Mouse (Mus musculus) hindbrain, embryonic 11.5 days (tissue): ENCODE results near the gene Spon2. TPM values are rescaled to one million over a fixed set of nuclear protein-coding genes. Genes with fewer than 3 reads are reported as not detected.

ENCODE experiments used
- ATAC-seq: fragments of 200-750 bp; cut with Nextera tagmentation; 2 replicates; pipeline ENCODE4 v1.8.0; 2017; ENCODE audit warnings: mild to moderate bottlenecking, moderate TSS enrichment, moderate library complexity; ENCODE audit not compliant: low FRiP score
- DNase-seq: peaks from one replicate; pipeline ENCODE4 v3.0.0-alpha.2; 2015; ENCODE audit warnings: low spot score
- H3K27ac ChIP-seq: fragments of 300-500 bp; sonication (generic); 2 replicates; pipeline ENCODE4 v1.5.1; 2014; ENCODE audit warnings: mild to moderate bottlenecking, low read depth, low read length
- H3K27me3 ChIP-seq: fragments of 300-500 bp; sonication (generic); 2 replicates; pipeline ENCODE4 v1.6.1; 2014; ENCODE audit warnings: mild to moderate bottlenecking, low read length, moderate library complexity, mixed read lengths; ENCODE audit not compliant: control insufficient read depth, insufficient read depth
- H3K36me3 ChIP-seq: fragments of 300-500 bp; sonication (generic); 2 replicates; pipeline ENCODE4 v1.6.1; 2014; ENCODE audit warnings: mild to moderate bottlenecking, low read length, moderate library complexity, mixed read lengths; ENCODE audit not compliant: control insufficient read depth, insufficient read depth
- H3K4me1 ChIP-seq: fragments of 300-500 bp; sonication (generic); replicated peaks from 2 replicates; pipeline ENCODE4 v1.6.1; 2014; ENCODE audit warnings: low read length, mixed read lengths; ENCODE audit not compliant: control insufficient read depth, insufficient read depth
- H3K4me2 ChIP-seq: fragments of 300-500 bp; sonication (generic); replicated peaks from 2 replicates; pipeline ENCODE4 v1.6.1; 2014; ENCODE audit warnings: mild to moderate bottlenecking, low read depth, low read length
- H3K4me3 ChIP-seq: fragments of 300-500 bp; sonication (generic); 2 replicates; pipeline ENCODE4 v1.5.1; 2014; ENCODE audit warnings: low read depth, low read length
- H3K9ac ChIP-seq: fragments of 300-500 bp; sonication (generic); 2 replicates; pipeline ENCODE4 v1.6.1; 2014; ENCODE audit warnings: low read depth, low read length
- H3K9me3 ChIP-seq: fragments of 300-500 bp; sonication (generic); 2 replicates; pipeline ENCODE4 v1.6.1; 2016; ENCODE audit warnings: low read length; ENCODE audit not compliant: control insufficient read depth
- WGBS: fragments of 180-500 bp; shearing (Covaris S2); extraction: QIAGEN DNeasy Blood & Tissue Kit; methylation state at CpG from one replicate; pipeline ENCODE4 v1.1.7; 2014; 5-methylcytosine and 5-hydroxymethylcytosine counted together
- polyA plus RNA-seq: library from polyadenylated mRNA; unstranded; fragments of >200 nt; fragmentation: Nextera tagmentation; extraction: Ambion mirVana; gene quantifications from 2 replicates; pipeline ENCODE4 v1.2.1, GENCODE M21; 2014

Spon2 gene
- polyA plus RNA-seq, result 3.4 and 4.5 TPM in 2 replicates

GRCm38 (mm10) chr5:33218081-33218480 is at the start of gene Spon2:
Spon2 (minus strand) TSS chr5:33218455.
- Histone ChIP-seq H3K4me2 (no peak within 1 kb of the TSS), H3K9me3 (no peaks in the 10 kb centered on the region), H3K9ac (no peak within 1 kb of the TSS), H3K4me3 (no peak within 1 kb of the TSS), H3K27me3 (no peaks in the 10 kb centered on the region), H3K4me1 (no peaks in the 10 kb centered on the region; the same call in 1 of the 2 replicates), H3K36me3 (no peaks in the 10 kb centered on the region), H3K27ac (no peak within 1 kb of the TSS)
- no peak for ATAC-seq
- no peak for DNase-seq
- 15% methylated on average over 5 of the region's 5 CpGs for WGBS

GRCm38 (mm10) chr5:33254416-33254815 is 36.2 kb upstream of the Spon2 start:
- DNase-seq, result no peak
- 93% methylated on average over 5 of the region's 5 CpGs for WGBS

GRCm38 (mm10) chr5:33248186-33248585 is 29.9 kb upstream of the Spon2 start:
- peaks cover 30% of the 10 kb centered on the region for H3K36me3 ChIP-seq

More at GRCm38 (mm10) chr5:33254416-33254815, 36.2 kb upstream of the Spon2 start:
- Histone ChIP-seq H3K27me3 (no peaks in the 10 kb centered on the region), H3K4me2 (no peak overlapping the region), H3K4me1 (no peaks in the 10 kb centered on the region), H3K27ac (no peak overlapping the region), H3K36me3 (peaks cover 48% of the 10 kb centered on the region), H3K9me3 (no peaks in the 10 kb centered on the region), H3K4me3 (no peak overlapping the region), H3K9ac (no peak overlapping the region)
- no peak for ATAC-seq

GRCm38 (mm10) chr5:33247387-33247786 is 29.1 kb upstream of the Spon2 start:
- Histone ChIP-seq H3K36me3 (peaks cover 30% of the 10 kb centered on the region), H3K27me3 (no peaks in the 10 kb centered on the region), H3K9me3 (no peaks in the 10 kb centered on the region), H3K4me3 (no peak overlapping the region), H3K9ac (no peak overlapping the region), H3K4me1 (no peaks in the 10 kb centered on the region), H3K4me2 (no peak overlapping the region), H3K27ac (no peak overlapping the region)
- ATAC-seq (no peak), DNase-seq (no peak)
- 95% methylated on average over 2 of the region's 2 CpGs for WGBS

More at GRCm38 (mm10) chr5:33248186-33248585, 29.9 kb upstream of the Spon2 start:
- DNase-seq (no peak), ATAC-seq (no peak)
- no peak overlapping the region for H3K9ac ChIP-seq
- H3K4me2 ChIP-seq, result no peak overlapping the region
- no peak overlapping the region for H3K4me3 ChIP-seq
- H3K27me3 ChIP-seq, result no peaks in the 10 kb centered on the region
- WGBS, result 91% methylated on average over 12 of the region's 12 CpGs
- no peak overlapping the region for H3K27ac ChIP-seq
- H3K4me1 ChIP-seq, result no peaks in the 10 kb centered on the region
- no peaks in the 10 kb centered on the region for H3K9me3 ChIP-seq

GRCm38 (mm10) chr5:33245701-33246100 is 27.4 kb upstream of the Spon2 start:
- no peak overlapping the region for H3K4me2 ChIP-seq
- H3K27ac ChIP-seq, result no peak overlapping the region
- ATAC-seq (no peak), DNase-seq (no peak)
- no peaks in the 10 kb centered on the region for H3K9me3 ChIP-seq
- peaks cover 27% of the 10 kb centered on the region for H3K36me3 ChIP-seq
- no peak overlapping the region for H3K9ac ChIP-seq
- WGBS, result 91% methylated on average over 3 of the region's 3 CpGs
- no peak overlapping the region for H3K4me3 ChIP-seq
- H3K27me3 ChIP-seq, result no peaks in the 10 kb centered on the region
- H3K4me1 ChIP-seq, result no peaks in the 10 kb centered on the region

- Histone ChIP-seq H3K27me3 (no peaks in the 10 kb centered on the region), H3K9ac (no peak overlapping the region), H3K4me3 (no peak overlapping the region), H3K4me1 (no peaks in the 10 kb centered on the region), H3K9me3 (no peaks in the 10 kb centered on the region), H3K4me2 (no peak overlapping the region), H3K36me3 (peaks cover 19% of the 10 kb centered on the region), H3K27ac (no peak overlapping the region)
- 76% methylated on average over 5 of the region's 5 CpGs for WGBS
- ATAC-seq, result no peak
- DNase-seq, result no peak
Observed at GRCm38 (mm10) chr5:33244377-33244920, 26.2 kb upstream of the Spon2 start.

- Histone ChIP-seq H3K36me3 (no peaks in the 10 kb centered on the region), H3K4me2 (no peak overlapping the region), H3K9me3 (no peaks in the 10 kb centered on the region), H3K4me3 (no peak overlapping the region), H3K27me3 (no peaks in the 10 kb centered on the region), H3K9ac (no peak overlapping the region), H3K27ac (no peak overlapping the region), H3K4me1 (no peaks in the 10 kb centered on the region)
- ATAC-seq (no peak), DNase-seq (no peak)
- 75% methylated on average over 3 of the region's 3 CpGs for WGBS
Observed at GRCm38 (mm10) chr5:33239934-33240333, 21.7 kb upstream of the Spon2 start.

- DNase-seq (no peak), ATAC-seq (no peak)
- Histone ChIP-seq H3K36me3 (no peaks in the 10 kb centered on the region), H3K9me3 (no peaks in the 10 kb centered on the region), H3K4me2 (no peak overlapping the region), H3K9ac (no peak overlapping the region), H3K27ac (no peak overlapping the region), H3K4me1 (no peaks in the 10 kb centered on the region), H3K4me3 (no peak overlapping the region), H3K27me3 (no peaks in the 10 kb centered on the region)
- 77% methylated on average over 3 of the region's 3 CpGs for WGBS
Observed at GRCm38 (mm10) chr5:33239111-33239714, 21.0 kb upstream of the Spon2 start.

- H3K27me3 ChIP-seq, result no peaks in the 10 kb centered on the region
- ATAC-seq (no peak), DNase-seq (no peak)
- no peaks in the 10 kb centered on the region for H3K4me1 ChIP-seq
- H3K27ac ChIP-seq, result no peak overlapping the region
- WGBS, result 78% methylated on average over 3 of the region's 3 CpGs
- H3K9me3 ChIP-seq, result no peaks in the 10 kb centered on the region
- H3K9ac ChIP-seq, result no peak overlapping the region
- H3K4me3 ChIP-seq, result no peak overlapping the region
- H3K4me2 ChIP-seq, result no peak overlapping the region
- H3K36me3 ChIP-seq, result no peaks in the 10 kb centered on the region
Observed at GRCm38 (mm10) chr5:33238256-33238645, 20.0 kb upstream of the Spon2 start.
